Mouse (Mus musculus): Measurements from ENCODE around the gene Arhgap21.

Arhgap21 gene

DNA sequence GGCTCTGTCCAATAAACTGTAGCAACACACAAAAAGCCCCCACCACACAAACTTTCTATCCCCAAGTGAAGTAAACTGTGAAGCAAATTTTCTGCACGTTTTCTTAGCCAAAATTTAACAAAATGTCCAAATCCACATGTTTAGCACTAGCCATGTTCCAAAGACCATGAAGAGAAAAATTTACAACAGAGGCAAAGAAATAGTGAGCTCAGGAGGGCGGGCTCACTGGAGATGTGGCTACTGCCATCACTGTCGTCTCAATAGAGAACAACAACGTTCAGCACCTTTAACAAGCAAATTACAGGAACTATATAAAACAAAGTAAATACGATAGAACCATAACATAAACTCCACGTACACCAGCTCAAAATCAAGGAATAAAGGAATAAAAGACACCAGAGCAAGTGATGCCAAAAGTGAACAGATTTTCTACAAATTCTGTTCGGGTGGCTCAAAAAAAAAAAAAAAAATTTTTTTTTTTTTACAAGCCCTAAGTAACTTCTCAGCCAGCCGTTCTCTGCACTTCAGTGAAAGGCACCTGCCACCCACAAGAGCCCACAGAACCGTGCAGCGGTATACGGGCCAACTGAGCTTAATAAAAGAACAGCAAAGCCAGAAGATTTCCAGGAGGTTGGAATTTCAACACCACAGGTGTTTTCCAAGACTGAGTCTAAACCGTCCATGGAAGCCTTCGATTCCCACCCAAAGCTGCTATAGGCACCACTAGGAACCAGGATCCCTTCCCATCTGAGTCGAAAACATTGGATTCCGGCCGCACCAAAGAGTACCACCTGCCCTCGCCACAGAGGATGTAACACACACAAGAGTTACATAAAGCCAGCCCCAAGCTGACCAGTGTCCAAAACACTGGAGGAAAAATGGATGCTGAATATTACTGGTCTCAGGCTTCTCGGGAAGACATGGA, 2.2 kb downstream of the Arhgap21 start:
- DNase-seq (ENCODE audit: low spot score): no peak

DNA sequence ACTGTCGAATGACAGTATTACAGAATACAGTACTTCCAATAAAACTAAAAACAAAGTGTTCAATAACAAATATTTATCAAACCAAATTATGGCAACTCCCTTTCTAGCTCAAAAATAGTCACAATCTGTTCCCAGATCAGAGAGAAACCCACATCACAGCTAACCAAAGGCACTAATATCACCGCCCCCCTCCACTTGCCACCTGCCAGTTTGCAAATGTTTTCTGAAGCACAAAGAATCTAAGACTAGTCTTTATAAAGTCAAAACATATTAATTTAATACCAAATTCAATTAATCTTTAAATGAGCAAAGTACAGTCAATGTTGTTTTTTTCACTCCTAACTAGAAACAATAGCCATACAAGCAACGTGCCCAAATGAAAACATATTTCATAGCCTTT, 3.3 kb downstream of the Arhgap21 start:
- DNase-seq (ENCODE audit: low spot score): no peak

DNA sequence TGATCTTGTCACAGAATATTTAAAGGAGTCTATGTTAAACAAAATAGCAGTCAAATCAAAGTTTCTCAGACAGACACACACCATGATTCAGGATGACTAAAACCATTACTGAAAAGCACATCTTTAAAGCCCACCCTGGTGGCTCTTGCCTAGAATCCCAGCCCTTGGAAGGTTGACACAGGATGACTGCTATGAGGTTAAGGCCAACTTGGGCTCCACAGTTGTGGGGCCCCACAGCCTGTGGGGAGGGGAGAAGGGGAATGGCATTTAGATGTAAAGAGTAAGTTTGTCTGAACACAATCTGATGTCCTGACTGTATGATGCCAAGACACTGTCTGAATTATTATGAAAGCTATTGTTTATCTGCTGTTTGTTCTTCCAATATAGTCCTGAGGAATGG, 4.2 kb downstream of the Arhgap21 start:
- DNase-seq (ENCODE audit: low spot score): no peak

DNA sequence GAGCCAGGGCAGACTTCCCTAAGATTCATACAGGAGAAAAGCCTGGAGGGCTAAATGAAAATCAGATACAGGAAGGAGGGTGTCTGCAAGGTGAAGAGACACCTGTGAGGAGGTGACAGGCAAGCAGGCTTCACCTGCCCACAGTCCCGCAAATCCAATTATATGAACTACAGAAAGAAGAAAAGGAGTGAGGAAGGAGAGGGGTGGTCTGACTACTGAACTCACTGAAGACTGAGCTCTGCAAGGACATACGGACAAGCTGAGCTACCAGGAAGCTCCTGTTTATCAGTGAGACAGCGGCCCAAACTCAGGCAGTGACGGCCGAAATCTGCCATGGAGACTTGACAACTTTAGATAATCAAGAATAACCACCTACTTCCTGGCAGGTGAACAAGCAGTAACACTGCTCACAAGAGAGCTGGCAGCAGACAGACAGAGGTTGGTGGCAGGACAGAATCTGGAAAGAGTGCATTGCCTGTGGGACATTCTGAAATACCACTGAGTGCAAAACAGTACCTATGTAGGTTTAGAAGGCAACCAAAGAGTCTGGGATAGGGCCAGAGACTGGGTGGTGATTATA, 5.4 kb downstream of the Arhgap21 start:
- no peak for DNase-seq (ENCODE audit: low spot score)

DNA sequence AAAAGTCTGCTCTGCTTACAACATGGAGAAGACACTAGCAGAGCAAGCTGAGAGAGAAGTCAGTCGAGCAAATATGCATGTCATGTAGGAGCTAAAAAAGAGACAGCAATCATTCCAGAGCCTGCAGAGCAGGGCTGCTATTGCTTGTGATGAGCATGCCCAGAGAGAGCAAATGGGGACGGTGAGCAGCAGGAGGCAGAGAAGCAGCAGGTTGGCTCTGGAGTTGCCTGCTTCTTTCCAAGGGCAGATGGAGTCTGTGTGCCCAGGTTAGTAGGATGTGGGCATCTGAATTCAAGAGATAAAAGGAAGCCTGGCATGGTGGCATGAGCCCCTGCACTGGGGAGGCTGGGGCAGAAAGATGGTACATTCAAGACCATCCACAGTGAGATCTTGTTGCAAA, 6.4 kb downstream of the Arhgap21 start:
- no peak for DNase-seq (ENCODE audit: low spot score)

DNA sequence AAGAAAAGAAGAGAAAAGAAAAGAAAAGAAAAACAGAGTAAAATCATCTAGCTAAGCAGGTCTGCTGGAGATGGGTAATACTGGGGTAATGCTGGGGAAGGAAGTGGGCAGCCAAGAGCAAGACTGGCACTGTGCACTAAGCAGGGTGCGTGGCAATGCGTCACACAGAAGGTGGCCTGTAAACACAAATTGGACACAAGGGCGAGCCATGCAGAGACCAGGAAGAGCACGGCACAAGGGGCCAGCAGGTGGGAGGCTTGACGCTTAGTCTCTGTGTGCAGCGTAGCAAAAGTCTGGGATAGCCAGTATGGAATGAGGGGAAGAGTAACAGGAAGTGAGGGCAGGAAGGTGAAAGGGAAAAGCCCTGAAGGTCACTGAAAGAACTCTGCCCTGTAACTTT, 6.9 kb downstream of the Arhgap21 start:
- peak; percentile 8 for DNase-seq (ENCODE audit: low spot score)

DNA sequence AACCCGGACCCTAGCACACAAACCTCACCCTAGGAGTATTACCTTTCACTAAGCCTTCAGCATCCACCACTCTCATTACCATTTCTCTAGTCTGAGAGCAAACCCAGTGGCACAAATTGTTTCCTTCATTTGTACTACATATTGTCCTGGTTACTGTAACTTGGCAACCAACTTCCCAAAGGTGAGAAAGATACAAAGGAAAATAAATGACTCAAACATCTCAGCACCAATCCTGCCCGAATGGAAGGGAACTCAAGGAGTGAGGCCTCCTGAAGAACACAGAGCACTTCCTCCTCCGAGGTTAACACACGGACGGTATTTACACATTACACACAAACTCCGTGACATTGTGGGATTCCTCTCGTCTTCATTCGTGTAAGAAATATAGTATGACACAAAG, 7.4 kb downstream of the Arhgap21 start:
- no peak for DNase-seq (ENCODE audit: low spot score)

DNA sequence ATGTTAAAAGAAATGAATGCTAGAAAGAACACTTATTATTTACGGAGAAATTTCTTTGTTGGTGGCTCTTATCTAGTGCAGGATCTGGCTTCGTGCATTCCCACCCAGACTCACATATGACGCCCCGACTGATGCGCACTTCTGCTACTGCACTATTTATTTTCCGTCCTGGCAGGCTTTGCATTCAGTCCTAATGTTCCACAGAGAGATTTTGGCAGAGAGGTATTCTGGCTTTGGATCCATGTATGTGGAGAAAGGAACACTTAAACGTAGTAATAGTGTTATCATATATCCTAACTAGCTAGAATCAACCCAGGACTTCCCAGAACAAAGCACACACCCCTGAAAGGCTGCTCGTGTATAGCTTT, 8.0 kb downstream of the Arhgap21 start:
- no peak for DNase-seq (ENCODE audit: low spot score)

DNA sequence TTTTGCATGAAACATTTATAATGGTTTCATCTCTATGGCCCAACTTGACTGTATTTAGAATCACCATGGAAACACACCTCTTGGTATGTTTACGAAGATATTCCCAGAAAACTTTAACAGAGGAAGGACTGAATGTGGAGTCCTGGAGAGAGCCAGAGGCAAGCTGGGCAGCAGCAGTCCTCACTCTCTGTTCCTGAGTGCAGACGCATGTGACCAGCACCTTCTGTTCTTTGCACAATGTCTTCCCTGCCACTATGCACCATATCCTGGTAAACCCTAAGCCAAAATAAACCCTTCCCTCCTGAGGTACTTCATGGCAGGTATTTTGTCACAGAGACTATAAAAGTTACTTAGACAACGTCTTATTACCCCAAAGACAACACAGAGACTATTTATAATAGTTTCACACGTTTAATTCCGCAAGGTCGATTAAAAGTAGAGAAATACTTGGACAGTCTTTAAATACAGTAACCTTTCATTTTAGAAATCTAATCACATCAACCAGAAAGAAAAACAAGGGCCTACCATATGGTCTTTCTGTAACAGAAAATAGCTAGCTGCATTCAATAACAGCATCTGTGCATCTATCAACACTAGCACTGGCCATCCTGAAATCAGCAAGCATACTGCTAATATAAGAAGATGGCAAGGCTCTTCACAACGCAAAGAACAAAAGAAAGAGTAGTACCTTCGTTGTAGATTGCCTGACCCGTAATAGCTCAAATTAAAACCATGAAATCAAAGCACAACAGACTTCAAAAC, 8.6 kb downstream of the Arhgap21 start:
- no peak for DNase-seq (ENCODE audit: low spot score)

DNA sequence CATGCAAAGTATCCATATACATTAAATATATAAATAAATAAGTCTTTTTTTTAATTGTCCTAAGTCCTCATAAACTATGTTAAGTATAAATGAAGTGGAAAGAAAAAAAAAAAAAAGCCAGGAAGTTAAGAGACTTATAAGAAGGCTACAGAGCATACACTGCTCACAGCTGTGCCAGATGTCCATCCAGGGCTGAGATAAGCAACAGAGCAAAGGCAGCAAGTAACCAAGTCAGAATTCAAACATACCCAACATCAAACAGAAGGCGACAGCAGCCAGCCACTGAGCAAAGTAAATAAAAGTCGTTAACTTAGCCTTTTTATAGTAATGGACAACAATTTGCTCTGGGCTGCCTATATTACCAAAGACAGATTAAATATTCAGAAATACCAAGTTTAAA, 9.6 kb downstream of the Arhgap21 start:
- DNase-seq (ENCODE audit: low spot score): no peak

DNA sequence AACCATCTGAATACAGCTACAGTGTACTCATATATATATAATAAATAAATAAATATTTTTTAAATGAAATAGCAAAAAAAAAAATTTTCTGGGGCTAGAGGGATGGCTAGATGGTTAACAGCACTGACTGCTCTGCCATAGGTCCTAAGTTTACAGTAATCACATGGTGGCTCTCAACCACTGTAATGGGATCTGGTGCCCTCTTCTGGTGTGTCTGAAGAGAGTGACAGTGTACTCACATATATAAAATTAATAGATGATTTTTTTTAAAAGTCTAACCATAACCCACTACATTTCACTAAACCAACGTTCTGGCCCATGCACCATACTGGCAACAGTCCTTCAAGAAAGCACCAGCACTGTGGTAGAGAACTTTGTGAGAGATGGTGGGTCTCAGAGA, 10.7 kb downstream of the Arhgap21 start:
- no peak for DNase-seq (ENCODE audit: low spot score)

DNA sequence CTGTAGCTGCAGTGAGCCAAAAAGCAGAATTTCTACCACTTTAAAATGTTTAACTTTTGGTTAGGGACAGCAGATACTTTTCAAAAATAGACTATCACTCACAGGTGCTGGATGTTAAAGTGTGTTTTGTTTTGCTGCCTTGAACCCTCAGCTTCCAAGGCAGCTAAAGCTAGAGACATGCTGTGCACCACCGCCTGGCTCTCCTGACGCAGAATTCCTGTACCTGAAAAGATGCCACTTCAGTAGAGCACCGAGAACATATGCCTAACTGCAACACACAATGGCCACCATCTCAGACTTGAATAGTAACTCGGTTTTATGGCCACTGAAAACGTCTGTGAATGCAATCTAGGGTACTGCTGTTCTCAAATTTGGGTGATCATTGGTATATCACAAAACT, 12.0 kb downstream of the Arhgap21 start:
- DNase-seq (ENCODE audit: low spot score): no peak

DNA sequence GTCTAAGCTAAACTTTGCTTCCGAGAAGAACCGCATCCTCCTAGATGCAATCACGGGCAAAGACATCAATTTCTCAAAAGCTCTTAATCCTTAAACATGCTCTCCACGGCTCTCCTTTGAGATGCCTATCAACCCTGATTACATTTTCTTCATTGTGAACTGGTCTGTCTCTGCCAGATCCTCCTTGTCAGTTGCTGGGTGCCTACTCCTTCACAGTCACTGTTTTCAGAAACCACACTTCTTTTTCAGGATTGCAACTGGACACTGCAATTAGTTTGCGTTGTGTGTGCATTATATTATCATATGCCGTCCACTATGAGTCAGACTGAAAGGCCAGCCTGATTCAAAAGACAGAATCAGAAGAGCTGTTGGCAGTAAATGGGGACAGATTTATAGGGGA, 12.7 kb downstream of the Arhgap21 start:
- DNase-seq (ENCODE audit: low spot score): no peak

DNA sequence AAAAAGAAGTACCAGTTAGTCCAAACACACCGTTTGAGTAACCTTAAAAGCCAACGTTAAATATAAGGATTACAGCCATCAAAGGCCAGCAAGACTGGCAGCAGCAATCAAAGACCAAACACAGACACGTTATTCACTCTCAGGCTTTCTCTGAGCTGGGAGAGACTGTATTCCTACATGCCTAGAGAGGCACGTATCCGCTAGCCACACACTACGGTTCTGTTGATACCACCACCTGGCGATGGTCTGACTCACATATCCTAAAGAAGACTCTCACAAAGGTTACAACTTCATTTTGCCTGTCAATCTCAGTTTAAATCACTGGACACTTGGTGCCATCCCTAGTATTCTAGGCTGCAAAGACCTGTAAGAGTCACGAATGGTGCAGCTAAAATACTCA, 13.3 kb downstream of the Arhgap21 start:
- no peak for DNase-seq (ENCODE audit: low spot score)

DNA sequence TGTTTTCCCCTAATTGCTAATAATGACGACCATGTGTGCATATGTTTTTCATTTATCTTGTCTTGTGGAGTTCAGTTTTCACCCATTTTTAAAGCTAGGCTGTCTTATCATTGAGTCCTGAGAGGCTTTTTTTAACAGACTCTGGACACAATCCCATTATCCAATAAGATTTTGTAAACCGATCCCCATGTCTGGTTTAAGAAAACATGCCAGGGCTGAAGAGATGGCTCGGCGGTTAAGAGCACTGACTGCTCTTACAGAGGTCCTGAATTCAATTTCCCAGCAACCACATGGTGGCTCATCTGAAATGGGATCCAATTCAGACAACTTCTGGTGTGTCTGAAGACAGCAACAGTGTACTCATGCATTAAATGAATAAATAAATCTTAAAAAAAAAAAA, 16.0 kb downstream of the Arhgap21 start:
- no peak for DNase-seq (ENCODE audit: low spot score)

DNA sequence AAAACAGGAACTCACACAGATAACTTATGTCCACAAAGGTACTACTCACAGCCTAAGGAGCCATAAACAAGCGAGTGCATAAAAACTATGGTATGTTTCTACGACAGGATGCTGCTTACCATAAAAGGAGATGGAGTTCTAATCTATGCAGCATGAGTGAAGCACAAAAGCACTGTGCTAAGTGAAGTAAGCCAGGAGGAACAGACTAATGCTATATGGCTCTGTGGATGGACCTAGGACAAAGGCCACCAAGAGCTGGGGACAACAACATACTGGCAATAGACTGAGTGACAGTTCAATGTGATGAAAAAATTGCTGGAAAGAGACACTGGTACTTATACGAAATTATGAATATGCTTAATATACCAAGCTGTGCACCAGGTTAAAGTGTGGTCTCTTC, 19.5 kb downstream of the Arhgap21 start:
- DNase-seq (ENCODE audit: low spot score): no peak

DNA sequence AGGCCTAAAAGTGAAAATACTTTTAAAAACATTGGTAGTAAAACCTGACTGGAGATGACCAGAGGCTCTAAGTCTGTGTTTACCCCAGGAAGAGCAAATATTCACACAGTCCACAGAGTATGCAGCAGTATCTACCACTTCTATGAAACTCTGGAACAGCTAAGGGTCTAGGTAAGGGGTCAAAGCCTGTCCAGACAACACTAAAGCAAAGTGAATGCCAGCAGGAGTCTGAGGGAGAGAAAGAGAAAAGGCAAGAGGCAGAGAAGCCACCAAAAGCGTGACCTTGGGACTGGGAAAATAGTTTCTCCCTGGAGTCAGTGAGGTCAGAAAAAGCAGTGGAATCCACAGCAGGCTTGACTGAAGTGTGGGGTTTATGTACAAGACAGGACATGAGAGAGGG, 21.6 kb downstream of the Arhgap21 start:
- DNase-seq (ENCODE audit: low spot score): no peak

DNA sequence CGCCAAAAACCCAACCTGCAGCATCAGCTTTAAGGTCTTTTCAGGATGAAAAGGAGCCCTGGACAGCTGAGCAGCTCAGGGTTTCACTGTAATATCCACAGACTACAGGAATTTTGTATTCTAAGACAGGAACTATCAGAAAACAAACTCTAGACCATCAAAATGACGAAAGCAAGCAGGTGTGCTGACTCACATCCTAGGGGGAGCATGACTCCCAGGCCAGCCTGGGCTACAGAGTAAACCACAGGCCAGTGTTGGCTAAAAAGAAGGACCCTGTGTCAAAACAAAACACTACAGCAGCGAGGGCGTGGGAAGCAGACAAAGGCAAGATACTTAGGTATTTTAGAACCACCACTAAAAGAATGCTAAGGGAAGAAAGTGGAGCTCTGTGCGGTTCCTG, 23.1 kb downstream of the Arhgap21 start:
- no peak for DNase-seq (ENCODE audit: low spot score)

DNA sequence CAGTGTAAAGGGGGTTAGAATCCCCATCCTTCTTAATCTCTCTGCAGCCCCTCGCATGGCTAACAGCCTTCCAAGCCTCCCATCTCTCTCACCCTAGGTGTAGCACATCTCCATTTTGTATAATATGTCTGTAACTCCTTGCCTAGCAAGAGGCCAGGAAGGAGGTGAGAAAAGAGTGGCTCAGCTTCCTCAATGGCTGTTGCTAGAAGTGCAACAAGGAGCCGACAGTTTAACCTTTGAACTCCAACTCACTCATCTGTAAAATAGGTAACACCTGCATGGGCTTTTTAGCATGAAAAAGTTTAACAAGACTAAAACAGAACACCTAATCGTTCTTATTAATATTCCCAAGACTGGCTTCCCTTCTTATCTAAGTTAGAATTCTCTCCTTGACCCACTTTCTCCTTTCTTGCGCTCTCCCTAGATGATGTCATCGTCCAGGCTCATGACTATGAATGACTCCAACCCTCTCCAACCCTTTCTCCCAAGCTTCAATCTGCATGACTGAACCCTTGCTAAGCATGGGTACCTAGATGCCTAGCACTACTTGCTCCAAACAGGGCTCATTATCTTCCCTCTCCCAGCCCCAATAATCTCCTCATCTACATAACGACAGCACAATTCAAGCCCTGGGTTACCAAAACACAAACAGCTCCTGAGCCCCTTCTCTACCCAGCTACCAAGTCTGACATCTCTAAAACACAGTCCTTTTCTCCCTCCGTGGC, 24.8 kb downstream of the Arhgap21 start:
- DNase-seq (ENCODE audit: low spot score): no peak

DNA sequence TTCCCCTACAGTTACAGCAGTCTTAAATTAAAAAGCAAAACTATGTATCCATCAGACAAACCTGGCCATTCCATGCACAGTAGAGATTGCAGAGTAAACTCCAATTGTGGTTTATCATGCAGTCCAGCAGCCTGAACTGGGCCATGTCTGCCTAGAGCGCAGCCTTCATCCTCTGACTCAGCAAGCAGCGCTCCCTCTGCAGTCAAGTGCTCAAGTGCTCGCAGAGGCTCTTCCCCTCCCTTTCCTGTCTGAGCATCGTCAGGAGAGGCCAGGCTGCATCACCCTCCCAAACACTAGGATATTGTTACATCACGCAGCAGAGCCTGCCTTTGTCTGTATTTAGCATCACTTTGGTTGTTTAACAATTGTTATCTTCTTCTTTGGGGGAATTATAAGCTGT, 25.5 kb downstream of the Arhgap21 start:
- peak; percentile 22 for DNase-seq (ENCODE audit: low spot score)

DNA sequence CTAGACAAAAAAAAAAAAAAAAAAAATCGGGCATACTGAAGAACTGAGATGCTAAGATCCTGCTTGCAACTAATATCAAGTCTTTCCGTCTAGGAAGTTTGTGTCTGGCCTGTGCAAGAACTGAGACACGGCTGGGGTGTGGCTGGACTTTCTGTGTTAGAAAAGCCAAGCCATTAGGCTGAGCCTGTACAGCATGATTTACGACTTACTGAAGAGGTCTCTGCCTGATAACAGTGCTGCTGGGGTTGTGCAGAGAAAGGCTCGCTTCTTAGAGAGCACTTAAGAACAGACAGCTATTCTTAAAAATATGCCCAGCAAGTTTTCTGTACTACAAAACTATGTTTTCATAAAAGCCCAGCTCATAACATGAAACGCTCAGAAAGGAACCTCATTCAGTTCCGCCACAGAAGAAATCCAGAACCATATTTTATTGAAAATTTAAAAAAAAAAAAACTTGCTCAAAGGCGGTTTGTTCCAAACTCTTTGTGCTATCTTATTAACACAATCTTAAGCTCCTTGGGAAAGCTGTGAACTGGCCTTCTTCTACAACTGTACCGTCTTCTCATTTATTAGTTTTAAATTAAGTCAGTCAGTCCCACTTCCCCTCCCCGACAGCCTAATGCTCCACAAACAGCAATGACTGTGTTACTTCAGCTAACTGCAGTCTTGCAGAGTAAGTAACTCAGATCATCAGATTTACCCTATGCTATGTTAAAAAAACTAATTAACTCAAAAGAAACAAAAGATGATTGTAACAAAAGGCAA, 26.1 kb downstream of the Arhgap21 start:
- peak; percentile 9 for DNase-seq (ENCODE audit: low spot score)

DNA sequence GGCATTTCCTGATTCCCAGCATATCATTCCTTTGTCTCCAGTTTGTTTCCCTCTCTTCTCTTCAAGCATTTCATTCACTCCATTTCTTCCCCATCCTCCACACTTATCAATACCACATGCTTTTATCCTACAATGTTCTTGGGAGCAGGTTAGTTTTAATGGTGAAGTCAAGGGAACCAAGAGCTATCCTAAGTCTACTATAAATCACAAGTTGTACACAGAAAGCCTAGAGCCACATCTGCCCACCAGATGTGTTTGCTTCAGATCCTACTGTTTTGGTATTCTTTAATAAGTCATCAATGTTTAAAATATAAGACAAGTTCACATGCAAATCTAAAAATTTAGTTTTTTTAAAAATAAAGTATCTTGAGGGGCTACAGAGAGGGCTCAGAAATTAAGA, 27.6 kb downstream of the Arhgap21 start:
- DNase-seq (ENCODE audit: low spot score): no peak
